Mouse (Mus musculus) c-Kit-positive CD71-positive TER-119-negative erythroid progenitor cells, embryonic 14.5 days (primary cell): Measurements from ENCODE around the gene Ap4b1.

Source experiments
- DNase-seq: peaks from one replicate; pipeline ENCODE4 v3.0.0-alpha.2; 2013; ENCODE audit warnings: low read depth

Ap4b1 gene

GRCm38 (mm10) chr3:103857036-103857805 is 47.9 kb downstream of the Ap4b1 start:
- DNase-seq: no peak

- DNase-seq: no peak
These were observed 48.8 kb downstream of the Ap4b1 start for GRCm38 (mm10) chr3:103857977-103858563.

GRCm38 (mm10) chr3:103858881-103859801 is 49.8 kb downstream of the Ap4b1 start, which contains the start of gene Ptpn22:
Gene Ptpn22, plus strand, starts transcription at chr3:103859795.
- DNase-seq: no peak

GRCm38 (mm10) chr3:103859851-103860391 is 50.6 kb downstream of the Ap4b1 start:
- DNase-seq: no peak

GRCm38 (mm10) chr3:103862721-103863220 is 53.5 kb downstream of the Ap4b1 start:
- no peak for DNase-seq

- DNase-seq: no peak
These were observed 54.9 kb downstream of the Ap4b1 start for GRCm38 (mm10) chr3:103864200-103864599.

GRCm38 (mm10) chr3:103867424-103867971 is 58.2 kb downstream of the Ap4b1 start:
- DNase-seq: no peak

GRCm38 (mm10) chr3:103868008-103868407 is 58.7 kb downstream of the Ap4b1 start:
- no peak for DNase-seq
